ENCODE assay signal across 16 mouse cellular contexts in genomic region chr16:10732421-10732820, GRCm38 (mm10). TPM values are rescaled to one million over a fixed set of nuclear protein-coding genes. Genes with fewer than 3 reads are reported as not detected.
A peak's percentile ranks its signal among the peaks of the same experiment; 100 is the strongest.
DNase-seq lines count a peak whose midpoint lies in the region; ATAC-seq and TF ChIP-seq lines count a peak whose summit lies in the region.
"Had no signal": no experiment of that assay in that cellular context is flagged by ENCODE, and none has a peak within 500 bp of the region (broad histone marks: within the 10 kb centered on the region; RNA-seq: fewer than 3 reads in every experiment).

No protein-coding gene starts in this region.

- H3K4me2 ChIP-seq in intestine, embryonic 16.5 days (ENCODE audit: low read depth, low read length): no peak overlapping the region
- H3K4me2 ChIP-seq: embryonic facial prominence, embryonic 13.5 days; heart, embryonic 15.5 days; neural tube, embryonic 12.5 days had no signal

- ATAC-seq in intestine, embryonic 16.5 days: peak; percentile 95

- TF ChIP-seq POLR2A in thymus, adult 2 months (IDR thresholded peaks at IDR 0.05; ENCODE audit: control insufficient read depth, extremely low read depth, insufficient read depth, low read length, poor library complexity): no peak
- no peak for TF ChIP-seq POLR2A in small intestine, adult 2 months (IDR thresholded peaks at IDR 0.05; ENCODE audit: low read depth, low read length)

- DNase-seq in thymus, adult 2 months: peak; percentile 46
- no peak for DNase-seq in thymus, adult 18-20 months
- no peak for DNase-seq in kidney, postnatal 25 days
- no peak for DNase-seq in embryo, embryonic 10.5 days (ENCODE audit: low spot score)
- DNase-seq in adrenal gland, adult 8-10 months: no peak
- no peak for DNase-seq in layer of hippocampus, postnatal 14 days (ENCODE audit: low spot score in 2 of 2)
- DNase-seq: right cerebral cortex, postnatal 4 days had no signal

- H3K4me1 ChIP-seq in thymus, adult 2 months (replicated peaks; ENCODE audit: control insufficient read depth, insufficient read depth, low read length): peaks cover 55% of the 10 kb centered on the region
- peaks cover 4% of the 10 kb centered on the region for H3K4me1 ChIP-seq in intestine, embryonic 16.5 days (ENCODE audit: control insufficient read depth, insufficient read depth, low read length)
- peaks cover 19% of the 10 kb centered on the region for H3K4me1 ChIP-seq in small intestine, adult 2 months (ENCODE audit: control insufficient read depth, insufficient read depth, insufficient read length, low read length)

- H3K27ac ChIP-seq in thymus, adult 2 months (ENCODE audit: control insufficient read depth, insufficient read depth, low read length): peak overlapping the region; percentile 68
- H3K27ac ChIP-seq in intestine, embryonic 16.5 days (ENCODE audit: low read length): no peak overlapping the region
- H3K27ac ChIP-seq in small intestine, adult 2 months (ENCODE audit: insufficient read depth, low read depth, low read length): peak overlapping the region; percentile 32; the same call in 1 of the 2 replicates
- H3K27ac ChIP-seq: embryonic facial prominence, embryonic 13.5 days; heart, embryonic 15.5 days; left cerebral cortex, adult 2 months; neural tube, embryonic 12.5 days had no signal

- 14% methylated on average over 5 of the region's 5 CpGs for WGBS in thymus, adult 2 months
- WGBS in intestine, embryonic 16.5 days: 64% methylated on average over 5 of the region's 5 CpGs
- 19% methylated on average over 5 of the region's 5 CpGs for WGBS in small intestine, adult 2 months

- no peak for TF ChIP-seq CTCF in thymus, adult 2 months (IDR thresholded peaks at IDR 0.05; ENCODE audit: borderline replicate concordance, control insufficient read depth, extremely low read depth, insufficient read depth, low read length, poor library complexity)
- TF ChIP-seq CTCF in small intestine, adult 2 months (IDR thresholded peaks at IDR 0.05; ENCODE audit: extremely low read depth, insufficient read length, insufficient replicate concordance, low read depth, low read length): no peak

- no peaks in the 10 kb centered on the region for H3K9me3 ChIP-seq in intestine, embryonic 16.5 days (ENCODE audit: control insufficient read depth, low read length)
- H3K9me3 ChIP-seq: embryonic facial prominence, embryonic 13.5 days; heart, embryonic 15.5 days; neural tube, embryonic 12.5 days had no signal

- H3K9ac ChIP-seq in intestine, embryonic 16.5 days (ENCODE audit: low read depth, low read length): no peak overlapping the region
- H3K9ac ChIP-seq: embryonic facial prominence, embryonic 13.5 days; heart, embryonic 15.5 days; neural tube, embryonic 12.5 days had no signal

- H3K36me3 ChIP-seq in thymus, adult 2 months (ENCODE audit: control insufficient read depth, insufficient read depth, low read length): no peaks in the 10 kb centered on the region
- H3K36me3 ChIP-seq in intestine, embryonic 16.5 days (ENCODE audit: control insufficient read depth, insufficient read depth, low read length): no peaks in the 10 kb centered on the region
- no peaks in the 10 kb centered on the region for H3K36me3 ChIP-seq in small intestine, adult 2 months (ENCODE audit: control insufficient read depth, insufficient read depth, low read length)
- H3K36me3 ChIP-seq: embryonic facial prominence, embryonic 13.5 days; heart, embryonic 15.5 days; neural tube, embryonic 12.5 days had no signal

- H3K27me3 ChIP-seq in thymus, adult 2 months (ENCODE audit: control insufficient read depth, insufficient read depth, low read length): no peaks in the 10 kb centered on the region
- no peaks in the 10 kb centered on the region for H3K27me3 ChIP-seq in intestine, embryonic 16.5 days (replicated peaks; ENCODE audit: control insufficient read depth, insufficient read depth, low read length)
- H3K27me3 ChIP-seq in small intestine, adult 2 months (ENCODE audit: control insufficient read depth, insufficient read depth, low read length): no peaks in the 10 kb centered on the region
- H3K27me3 ChIP-seq: embryonic facial prominence, embryonic 13.5 days; heart, embryonic 15.5 days; neural tube, embryonic 12.5 days had no signal

- peak overlapping the region; percentile 24 for H3K4me3 ChIP-seq in thymus, adult 2 months (ENCODE audit: control insufficient read depth, insufficient read depth, low read length)
- H3K4me3 ChIP-seq in intestine, embryonic 16.5 days (ENCODE audit: low read length): no peak overlapping the region
- H3K4me3 ChIP-seq in small intestine, adult 2 months (ENCODE audit: low read depth, low read length): no peak overlapping the region
- H3K4me3 ChIP-seq: embryonic facial prominence, embryonic 13.5 days; heart, embryonic 15.5 days; left cerebral cortex, adult 2 months; neural tube, embryonic 12.5 days had no signal

RNA-seq across cellular contexts. Expression of gene Socs1, which starts 52.9 kb away (rescaled TPM):
- 279 and 377 TPM in 2 replicates for polyA plus RNA-seq in thymus, adult 2 months (2012; rRNA removed)
- polyA plus RNA-seq in intestine, embryonic 16.5 days (2015; fragmentation: Nextera tagmentation; extraction: Ambion mirVana): 4.9 and 5.2 TPM in 2 replicates
- polyA plus RNA-seq in small intestine, adult 2 months (2012; rRNA removed): 11.3 and 33.6 TPM in 2 replicates
- total RNA-seq in adrenal gland, adult 8-10 months (2022): 10 to 100 TPM in 1 of 4 experiments, 1 to 10 TPM in 3; 2.9 to 14.3 (median 4.2) TPM
- total RNA-seq in layer of hippocampus, postnatal 14 days (2021): 1 to 10 TPM; 1.1 to 1.3 TPM

RNA-seq across cellular contexts. Expression of gene Tnp2, which starts 56.0 kb away (rescaled TPM):
- 2.7 and 14.2 TPM in 2 replicates for polyA plus RNA-seq in thymus, adult 2 months (2012; rRNA removed)
- polyA plus RNA-seq in intestine, embryonic 16.5 days (2015; fragmentation: Nextera tagmentation; extraction: Ambion mirVana): not detected in 2 replicates
- not detected in 2 replicates for polyA plus RNA-seq in small intestine, adult 2 months (2012; rRNA removed)
- not detected for total RNA-seq in adrenal gland, adult 8-10 months (2022)
- total RNA-seq in layer of hippocampus, postnatal 14 days (2021): not detected
- total RNA-seq: left cerebral cortex, adult 2 months had no signal
- polyA plus RNA-seq: C2C12; embryonic facial prominence, embryonic 13.5 days; frontal cortex, adult 2 months; heart, embryonic 15.5 days; kidney, embryonic 14.5 days; neural tube, embryonic 12.5 days had no signal

RNA-seq across cellular contexts. Expression of gene Prm3, which starts 58.3 kb away (rescaled TPM):
- polyA plus RNA-seq in thymus, adult 2 months (2012; rRNA removed): not detected in 2 replicates
- not detected in 2 replicates for polyA plus RNA-seq in intestine, embryonic 16.5 days (2015; fragmentation: Nextera tagmentation; extraction: Ambion mirVana)
- not detected in 2 replicates for polyA plus RNA-seq in small intestine, adult 2 months (2012; rRNA removed)
- total RNA-seq in adrenal gland, adult 8-10 months (2022): not detected
- not detected for total RNA-seq in layer of hippocampus, postnatal 14 days (2021)
- total RNA-seq: left cerebral cortex, adult 2 months had no signal
- polyA plus RNA-seq: C2C12; embryonic facial prominence, embryonic 13.5 days; frontal cortex, adult 2 months; heart, embryonic 15.5 days; kidney, embryonic 14.5 days; neural tube, embryonic 12.5 days had no signal
